Mouse (Mus musculus): ENCODE measurements around the gene Rassf4.

GRCm38 (mm10) chr6:116653191-116653590 is 20.6 kb downstream of the Rassf4 start:
- TF ChIP-seq TAL1 (IDR thresholded peaks at IDR 0.05; ENCODE audit: low read length) (no peak), GATA1 (IDR thresholded peaks at IDR 0.05; ENCODE audit: low read length) (no peak)

All from erythroblast, embryonic 14.5 days (primary cell).